Mouse (Mus musculus) cerebellum, postnatal 4 days (tissue): Measurements from ENCODE around the gene Nnmt.

Experiments
- DNase-seq, 2 experiments: peaks; one replicate each; pipeline ENCODE4 v3.0.0; 2022; ENCODE audit warnings: low spot score in 2 of 2, mixed read lengths in 1 of 2

Gene Nnmt

GRCm38 (mm10) chr9:48559482-48560139, 45.3 kb downstream of the Nnmt start:
- peak in 1 of 2 experiments; percentile 35 for DNase-seq

GRCm38 (mm10) chr9:48558637-48559036, 46.3 kb downstream of the Nnmt start:
- DNase-seq: no peak

- no peak for DNase-seq
These were observed 55.9 kb downstream of the Nnmt start for GRCm38 (mm10) chr9:48549056-48549455.

- no peak for DNase-seq
These were observed 57.7 kb downstream of the Nnmt start for GRCm38 (mm10) chr9:48547233-48547632.
